Mouse (Mus musculus): ENCODE results near the gene Btbd3.

DNA sequence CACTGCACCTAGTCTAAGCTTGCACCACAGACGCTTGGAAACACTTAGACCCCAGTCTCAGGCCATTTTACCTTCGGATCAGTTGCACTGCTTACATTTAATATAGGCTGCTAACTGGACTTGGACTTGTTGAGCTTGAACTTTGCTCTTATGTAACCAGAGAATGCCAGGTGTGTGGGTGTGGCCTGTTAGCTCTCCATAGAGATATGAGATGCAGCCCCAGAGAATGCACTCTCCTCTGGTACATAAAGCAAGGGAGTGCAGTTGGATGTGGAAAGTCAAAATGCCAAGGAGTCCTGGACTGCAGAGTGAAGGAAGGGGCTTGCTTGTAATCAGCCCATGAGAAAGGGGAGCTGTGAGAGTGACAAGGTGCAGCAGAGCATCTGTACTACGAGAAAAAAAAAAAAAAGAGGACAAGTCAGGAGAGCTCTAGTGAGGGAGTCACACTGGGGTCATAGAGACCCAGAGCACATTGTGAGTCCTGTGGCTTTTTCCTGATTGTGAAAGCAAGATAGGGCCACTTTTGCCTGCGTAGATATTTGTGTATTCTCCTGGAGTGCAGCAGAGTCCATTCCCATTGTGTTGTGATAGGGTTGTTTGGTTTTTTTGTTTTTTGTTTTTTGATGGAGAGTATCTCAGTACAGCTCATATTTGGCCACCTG, 11.6 kb downstream of the Btbd3 start:
- no peak for TF ChIP-seq CTCF (IDR thresholded peaks at IDR 0.05; ENCODE audit: low read depth, low read length)
- TF ChIP-seq POLR2A (IDR thresholded peaks at IDR 0.05; ENCODE audit: borderline replicate concordance, low read depth, low read length), result no peak

Data from bone marrow macrophage, adult 2 months (primary cell).